Mouse (Mus musculus) heart, embryonic 16.5 days (tissue): ENCODE measurements around the gene Bach2. TPM values are rescaled to one million over a fixed set of nuclear protein-coding genes. Genes with fewer than 3 reads are reported as not detected.

Experiments
- ATAC-seq: fragments of 200-750 bp; cut with Nextera tagmentation; replicated peaks from 2 replicates; pipeline ENCODE4 v1.8.0; 2017; ENCODE audit warnings: moderate number of reproducible peaks; ENCODE audit not compliant: insufficient read depth, low FRiP score; ENCODE audit errors: extremely low read depth
- H3K27ac ChIP-seq: fragments of 300-500 bp; sonication (generic); 2 replicates; pipeline ENCODE4 v1.5.1; 2014; ENCODE audit warnings: mild to moderate bottlenecking, low read length, control low read depth, moderate library complexity
- H3K27me3 ChIP-seq: fragments of 300-500 bp; sonication (generic); 2 replicates; pipeline ENCODE4 v1.6.1; 2014; ENCODE audit warnings: low read length, mixed read lengths; ENCODE audit not compliant: control insufficient read depth, insufficient read depth
- H3K36me3 ChIP-seq: fragments of 300-500 bp; sonication (generic); 2 replicates; pipeline ENCODE4 v1.6.1; 2014; ENCODE audit not compliant: control insufficient read depth, insufficient read depth
- H3K4me1 ChIP-seq: fragments of 300-500 bp; sonication (generic); 2 replicates; pipeline ENCODE4 v1.6.1; 2014; ENCODE audit warnings: low read length, mixed read lengths; ENCODE audit not compliant: control insufficient read depth, insufficient read depth
- H3K4me2 ChIP-seq: fragments of 300-500 bp; sonication (generic); 2 replicates; pipeline ENCODE4 v1.6.1; 2014; ENCODE audit warnings: low read depth, mild to moderate bottlenecking, control low read depth, low read length
- H3K4me3 ChIP-seq: fragments of 300-500 bp; sonication (generic); 2 replicates; pipeline ENCODE4 v1.5.1; 2014; ENCODE audit warnings: mild to moderate bottlenecking, control low read depth, low read length
- H3K9ac ChIP-seq: fragments of 300-500 bp; sonication (generic); 2 replicates; pipeline ENCODE4 v1.6.1; 2014; ENCODE audit warnings: low read length, control low read depth
- H3K9me3 ChIP-seq: fragments of 300-500 bp; sonication (generic); replicated peaks from 2 replicates; pipeline ENCODE4 v1.6.1; 2016; ENCODE audit warnings: low read length; ENCODE audit not compliant: control insufficient read depth
- WGBS: fragments of 180-500 bp; shearing (Covaris S2); extraction: QIAGEN DNeasy Blood & Tissue Kit; methylation state at CpG from one replicate; pipeline ENCODE4 v1.1.7; 2014; 5-methylcytosine and 5-hydroxymethylcytosine counted together
- polyA plus RNA-seq: library from polyadenylated mRNA; unstranded; fragments of >200 nt; fragmentation: Nextera tagmentation; extraction: Ambion mirVana; gene quantifications from 2 replicates; pipeline ENCODE4 v1.2.1, GENCODE M21; 2015

Gene Bach2
- polyA plus RNA-seq, 1 experiment from 2014 or later: 5.0 TPM

DNA sequence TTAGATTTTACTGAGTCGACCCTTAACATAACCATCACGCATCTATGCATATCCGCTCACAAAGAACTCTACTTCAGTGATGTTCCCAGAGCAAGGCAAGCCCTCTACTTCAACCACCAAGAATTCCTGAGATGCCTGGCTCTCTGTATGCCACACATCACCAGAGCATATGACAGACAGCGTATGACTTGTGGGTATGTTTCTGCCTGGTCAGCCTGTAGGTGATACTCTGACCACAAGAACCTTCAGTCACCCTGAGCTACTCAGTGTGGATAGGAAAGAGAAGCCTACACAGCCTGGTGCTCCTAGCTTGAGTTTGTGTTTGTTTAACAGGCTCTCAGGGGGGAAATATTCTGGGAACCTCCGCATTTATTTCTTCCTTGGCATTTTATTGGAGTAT, 36.2 kb upstream of the Bach2 start:
- H3K4me3 ChIP-seq: no peak overlapping the region
- no peak overlapping the region for H3K27ac ChIP-seq
- H3K9me3 ChIP-seq: no peaks in the 10 kb centered on the region; the same call in 1 of the 2 replicates
- H3K4me1 ChIP-seq: peaks cover 27% of the 10 kb centered on the region
- H3K9ac ChIP-seq: no peak overlapping the region
- WGBS: 78% methylated on average over 5 of the region's 5 CpGs
- H3K4me2 ChIP-seq: no peak overlapping the region
- no peaks in the 10 kb centered on the region for H3K36me3 ChIP-seq
- ATAC-seq: no peak
- H3K27me3 ChIP-seq: no peaks in the 10 kb centered on the region

DNA sequence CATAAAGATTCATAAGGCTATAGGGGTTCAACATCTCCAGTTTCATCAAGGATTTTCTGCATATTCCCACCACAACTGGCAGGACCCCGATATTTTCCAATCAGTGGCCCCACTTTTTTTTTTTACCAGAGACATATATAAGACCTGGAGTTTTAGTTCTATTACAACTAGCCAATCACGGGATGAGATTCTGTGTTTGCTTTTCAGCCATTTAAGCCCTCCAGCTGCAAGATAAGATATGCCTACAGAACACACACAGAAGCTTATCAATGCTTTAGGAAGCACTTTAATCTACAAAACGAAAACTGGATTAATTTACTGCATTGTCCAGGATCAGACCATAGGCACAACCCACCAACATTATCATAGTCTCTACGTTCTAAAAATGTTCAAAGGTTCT, 33.8 kb upstream of the Bach2 start:
- no peak overlapping the region for H3K9ac ChIP-seq
- no peaks in the 10 kb centered on the region for H3K36me3 ChIP-seq
- 51% methylated on average over 4 of the region's 4 CpGs for WGBS
- H3K4me1 ChIP-seq: peaks cover 23% of the 10 kb centered on the region
- H3K9me3 ChIP-seq: no peaks in the 10 kb centered on the region; the same call in 1 of the 2 replicates
- H3K4me2 ChIP-seq: no peak overlapping the region
- no peaks in the 10 kb centered on the region for H3K27me3 ChIP-seq
- no peak for ATAC-seq
- H3K4me3 ChIP-seq: no peak overlapping the region
- H3K27ac ChIP-seq: no peak overlapping the region

DNA sequence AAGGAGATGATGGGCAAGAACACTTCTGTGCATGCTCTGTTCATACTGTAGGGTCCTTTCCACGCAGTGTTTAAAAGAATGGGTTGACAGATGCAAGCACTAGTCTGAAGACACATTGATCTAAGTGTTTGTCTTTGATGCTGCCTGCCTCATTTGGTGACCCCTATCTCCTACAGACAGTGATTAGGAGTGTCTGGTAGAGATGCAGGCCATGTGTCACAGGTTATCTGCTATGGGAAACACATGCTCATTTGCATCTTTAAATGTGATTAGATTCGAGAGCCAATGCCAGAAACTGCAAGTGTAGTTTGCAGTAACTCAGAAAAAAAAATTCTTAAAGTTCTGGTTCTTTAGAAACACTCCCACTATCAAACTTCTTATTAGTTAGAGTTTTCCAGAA, 32.8 kb upstream of the Bach2 start:
- ATAC-seq: no peak
- Histone ChIP-seq H3K9me3 (no peaks in the 10 kb centered on the region; the same call in 1 of the 2 replicates), H3K4me3 (no peak overlapping the region), H3K4me1 (peaks cover 23% of the 10 kb centered on the region), H3K9ac (no peak overlapping the region), H3K27ac (no peak overlapping the region), H3K27me3 (no peaks in the 10 kb centered on the region), H3K36me3 (no peaks in the 10 kb centered on the region), H3K4me2 (no peak overlapping the region)
- WGBS: 24% methylated on average over 2 of the region's 2 CpGs

- Histone ChIP-seq H3K27ac (no peak overlapping the region), H3K9me3 (no peaks in the 10 kb centered on the region), H3K9ac (no peak overlapping the region), H3K4me3 (no peak overlapping the region), H3K27me3 (no peaks in the 10 kb centered on the region), H3K4me1 (peaks cover 27% of the 10 kb centered on the region), H3K4me2 (no peak overlapping the region), H3K36me3 (no peaks in the 10 kb centered on the region)
- no peak for ATAC-seq
- 68% methylated on average over 2 of the region's 2 CpGs for WGBS
Observed at GRCm38 (mm10) chr4:32209995-32210394, 28.6 kb upstream of the Bach2 start.

DNA sequence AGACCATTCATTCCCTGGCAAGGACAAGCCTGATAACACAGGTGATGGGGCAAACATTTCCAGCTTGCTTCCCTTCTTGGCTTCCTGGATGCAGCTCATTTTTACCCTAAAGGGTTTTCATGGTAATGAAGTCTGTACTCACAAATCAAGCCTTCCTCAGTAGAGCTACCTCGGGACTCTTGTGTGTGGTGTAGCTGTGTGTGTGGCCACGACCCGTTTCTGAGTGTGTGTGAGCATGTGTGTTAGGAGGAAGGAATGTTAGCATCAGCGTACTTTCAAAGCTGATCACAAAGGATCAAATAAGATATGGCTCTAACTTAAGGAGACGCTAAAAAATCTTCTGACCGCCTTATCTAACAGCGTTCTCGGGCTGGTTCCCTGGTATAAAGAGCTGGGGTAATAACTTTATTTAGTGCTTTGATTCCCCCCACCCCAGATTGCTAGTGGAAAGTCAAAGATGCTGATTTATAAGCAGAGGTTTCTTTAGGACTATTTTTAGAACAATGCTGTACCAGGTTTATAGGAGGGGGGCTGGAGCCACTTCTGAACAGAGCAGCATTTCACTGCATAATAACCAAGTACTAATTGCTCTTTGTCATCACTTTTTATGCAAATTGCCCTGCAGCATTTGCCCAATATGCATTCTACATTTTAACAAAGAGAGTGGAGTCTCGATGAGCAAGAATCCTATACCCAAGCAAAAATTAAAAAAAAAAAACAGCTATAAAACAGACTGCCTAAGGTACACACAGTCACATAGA, 28.0 kb upstream of the Bach2 start:
- H3K9me3 ChIP-seq: no peaks in the 10 kb centered on the region
- no peaks in the 10 kb centered on the region for H3K27me3 ChIP-seq
- no peak overlapping the region for H3K27ac ChIP-seq
- H3K9ac ChIP-seq: no peak overlapping the region
- H3K4me2 ChIP-seq: no peak overlapping the region
- H3K4me3 ChIP-seq: no peak overlapping the region
- peaks cover 22% of the 10 kb centered on the region for H3K4me1 ChIP-seq
- no peaks in the 10 kb centered on the region for H3K36me3 ChIP-seq
- no peak for ATAC-seq
- 45% methylated on average over 9 of the region's 9 CpGs for WGBS

DNA sequence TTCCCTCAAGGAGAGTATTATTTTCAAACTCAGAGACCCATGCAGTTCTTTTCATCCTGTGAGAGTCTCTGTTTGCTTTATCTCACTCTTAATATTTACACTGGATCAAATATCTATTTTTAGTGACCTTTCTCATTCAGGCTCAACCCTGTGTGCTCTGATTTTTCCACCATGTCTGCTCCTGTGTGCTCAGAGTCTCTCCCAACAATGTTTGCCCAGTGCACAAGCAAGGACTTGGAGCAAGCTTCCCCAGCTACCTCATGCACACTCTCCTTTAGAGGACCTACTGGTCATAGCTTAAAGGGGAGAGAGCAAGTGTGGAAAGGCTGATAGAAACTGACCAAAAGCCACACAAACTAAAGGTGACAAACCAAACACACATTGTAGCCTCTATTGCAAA, 26.0 kb upstream of the Bach2 start:
- Histone ChIP-seq H3K4me2 (no peak overlapping the region), H3K27me3 (no peaks in the 10 kb centered on the region), H3K9ac (no peak overlapping the region), H3K9me3 (no peaks in the 10 kb centered on the region), H3K4me3 (no peak overlapping the region), H3K4me1 (peaks cover 19% of the 10 kb centered on the region), H3K27ac (no peak overlapping the region), H3K36me3 (no peaks in the 10 kb centered on the region)
- no peak for ATAC-seq

- Histone ChIP-seq H3K4me1 (peaks cover 7% of the 10 kb centered on the region), H3K4me2 (no peak overlapping the region), H3K9ac (no peak overlapping the region), H3K27me3 (no peaks in the 10 kb centered on the region), H3K9me3 (no peaks in the 10 kb centered on the region), H3K27ac (no peak overlapping the region), H3K36me3 (no peaks in the 10 kb centered on the region), H3K4me3 (no peak overlapping the region)
- ATAC-seq: no peak
- 77% methylated on average over 4 of the region's 4 CpGs for WGBS
Observed at GRCm38 (mm10) chr4:32216466-32216865, 22.1 kb upstream of the Bach2 start.

- H3K4me1 ChIP-seq: peaks cover 7% of the 10 kb centered on the region; the same call in 1 of the 2 replicates
- H3K4me3 ChIP-seq: no peak overlapping the region
- no peaks in the 10 kb centered on the region for H3K9me3 ChIP-seq
- no peak overlapping the region for H3K9ac ChIP-seq
- H3K4me2 ChIP-seq: no peak overlapping the region
- ATAC-seq: no peak
- H3K27me3 ChIP-seq: no peaks in the 10 kb centered on the region
- no peaks in the 10 kb centered on the region for H3K36me3 ChIP-seq
- WGBS: 66% methylated on average over 3 of the region's 3 CpGs
- no peak overlapping the region for H3K27ac ChIP-seq
Observed at GRCm38 (mm10) chr4:32217016-32217415, 21.6 kb upstream of the Bach2 start.

GRCm38 (mm10) chr4:32217593-32217992, 21.0 kb upstream of the Bach2 start:
- Histone ChIP-seq H3K4me1 (peaks cover 4% of the 10 kb centered on the region; the same call in 1 of the 2 replicates), H3K27ac (no peak overlapping the region), H3K9me3 (no peaks in the 10 kb centered on the region), H3K4me3 (no peak overlapping the region), H3K36me3 (no peaks in the 10 kb centered on the region), H3K9ac (no peak overlapping the region), H3K4me2 (no peak overlapping the region), H3K27me3 (peaks cover under 1% of the 10 kb centered on the region)
- 92% methylated on average over 12 of the region's 12 CpGs for WGBS
- ATAC-seq: no peak
